Comparison of ENCODE assay signal across 12 mouse cellular contexts in genomic region chr2:69014241-69014640, GRCm38 (mm10).
"Had no signal": no experiment of that assay in that cellular context is flagged by ENCODE, and none has a peak within 500 bp of the region (broad histone marks: within the 10 kb centered on the region; RNA-seq: fewer than 3 reads in every experiment).

No protein-coding gene starts in this region.

- DNase-seq: kidney, postnatal 25 days; liver; liver, embryonic 13.5 days; liver, postnatal 0 days; retina, postnatal 1 day; right cerebral cortex, postnatal 4 days; spleen, adult 18-20 months; thymus, postnatal 4 days had no signal

- H3K9ac ChIP-seq: limb, embryonic 12.5 days; liver, embryonic 13.5 days; liver, postnatal 0 days; midbrain, embryonic 13.5 days; neural tube, embryonic 12.5 days; stomach, embryonic 15.5 days had no signal

- H3K36me3 ChIP-seq: limb, embryonic 12.5 days; liver, embryonic 13.5 days; midbrain, embryonic 13.5 days; neural tube, embryonic 12.5 days; stomach, embryonic 15.5 days had no signal

- H3K4me3 ChIP-seq: limb, embryonic 12.5 days; liver, embryonic 13.5 days; midbrain, embryonic 13.5 days; neural tube, embryonic 12.5 days; stomach, embryonic 15.5 days had no signal

- ATAC-seq: liver, postnatal 0 days; midbrain, embryonic 13.5 days had no signal

- H3K4me1 ChIP-seq: stomach, embryonic 15.5 days had no signal

- H3K27me3 ChIP-seq: limb, embryonic 12.5 days; liver, embryonic 13.5 days; midbrain, embryonic 13.5 days; neural tube, embryonic 12.5 days; stomach, embryonic 15.5 days had no signal

- H3K4me2 ChIP-seq: limb, embryonic 12.5 days; liver, embryonic 13.5 days; midbrain, embryonic 13.5 days; neural tube, embryonic 12.5 days; stomach, embryonic 15.5 days had no signal

- H3K27ac ChIP-seq: limb, embryonic 12.5 days; liver, embryonic 13.5 days; midbrain, embryonic 13.5 days; neural tube, embryonic 12.5 days; stomach, embryonic 15.5 days had no signal

- H3K9me3 ChIP-seq: limb, embryonic 12.5 days; liver, embryonic 13.5 days; midbrain, embryonic 13.5 days; neural tube, embryonic 12.5 days; stomach, embryonic 15.5 days had no signal
